Mouse (Mus musculus) cerebellum, adult 18-20 months (tissue): ENCODE results near the gene Lima1.
"Not testable (repeated sequence)": the region's sequence is repeated elsewhere in the genome, so short reads cannot be mapped to it uniquely, and the experiment has no call there.

Experiments
- DNase-seq, 2 experiments: peaks; one replicate each; pipeline ENCODE4 v3.0.0; 2021

Lima1 gene

DNA sequence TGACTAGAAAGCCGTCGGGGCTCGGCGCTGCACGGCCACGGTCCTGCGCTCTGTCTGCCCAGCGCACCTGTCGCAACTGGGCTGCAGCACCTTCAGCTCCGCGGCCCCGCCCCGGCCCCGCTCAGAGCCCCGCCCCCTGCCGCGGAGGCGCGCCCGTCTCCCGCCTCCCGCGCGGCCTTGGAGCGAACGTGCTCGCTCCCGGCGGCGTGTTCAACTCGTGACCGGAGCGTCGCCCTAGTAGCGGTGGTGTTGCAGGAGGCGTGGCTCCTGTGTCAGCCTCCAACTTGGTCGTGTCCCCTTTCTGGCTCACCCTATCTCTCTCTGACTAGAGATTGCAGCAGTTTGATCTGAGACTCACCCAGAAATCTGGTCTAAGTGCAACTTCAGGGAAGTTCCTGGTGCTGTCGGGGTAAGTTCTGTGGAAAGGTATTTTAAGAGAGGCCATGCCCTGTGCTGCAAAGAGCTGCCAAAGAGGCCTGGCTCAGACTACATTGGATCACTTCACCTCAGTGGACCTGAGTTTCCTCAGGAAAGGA, at the start of gene Lima1:
Gene Lima1 (minus strand): TSS at position 123 of the 536 bp plus-strand sequence.
- DNase-seq, result peak; percentile 82 to 89

DNA sequence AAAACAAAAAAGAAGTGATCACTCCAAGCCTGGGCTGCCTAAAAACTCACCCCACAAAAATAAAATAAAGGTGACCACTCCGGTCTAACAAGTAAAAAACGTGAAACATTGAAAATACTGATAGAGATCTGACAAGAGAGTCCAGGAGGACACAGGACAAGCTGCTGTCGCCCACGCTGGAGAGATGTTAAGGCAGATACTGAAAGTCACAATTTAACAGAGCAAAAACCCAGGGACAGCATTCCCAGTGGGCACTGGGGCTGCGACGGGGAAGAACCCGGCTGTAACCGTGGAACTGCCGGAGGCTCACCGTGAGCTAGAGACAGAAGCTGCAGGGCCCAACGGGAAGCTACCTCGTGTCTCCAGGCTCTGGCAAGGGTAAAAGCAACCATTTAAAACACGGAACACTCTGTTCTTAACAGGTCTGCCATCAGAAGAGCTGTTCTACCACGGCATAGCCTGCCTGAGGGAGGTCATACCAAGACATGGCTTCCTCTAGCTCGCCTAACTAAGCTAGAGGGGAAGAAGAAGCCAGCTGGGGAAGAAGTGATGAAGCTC, 44.4 kb upstream of the Lima1 start:
- DNase-seq, result no peak

DNA sequence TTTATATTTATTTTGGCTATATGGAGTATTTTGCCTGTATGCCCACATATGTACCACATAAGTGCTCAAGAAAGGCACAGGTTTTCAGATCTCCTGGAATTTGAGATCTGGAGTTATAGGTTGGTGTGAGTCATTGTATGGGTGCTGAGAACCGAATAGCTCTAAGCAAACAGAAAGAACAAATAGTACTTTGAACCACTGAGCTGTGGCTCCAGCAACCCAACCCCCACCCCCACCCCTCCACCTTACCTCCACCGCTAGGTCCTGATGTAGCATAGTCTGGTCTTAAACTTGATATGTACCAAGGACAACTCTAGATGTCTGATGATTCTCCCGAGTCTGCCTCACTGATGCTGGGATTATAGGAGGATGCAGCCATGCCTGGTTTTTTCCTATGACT, 42.0 kb upstream of the Lima1 start:
- no peak for DNase-seq

DNA sequence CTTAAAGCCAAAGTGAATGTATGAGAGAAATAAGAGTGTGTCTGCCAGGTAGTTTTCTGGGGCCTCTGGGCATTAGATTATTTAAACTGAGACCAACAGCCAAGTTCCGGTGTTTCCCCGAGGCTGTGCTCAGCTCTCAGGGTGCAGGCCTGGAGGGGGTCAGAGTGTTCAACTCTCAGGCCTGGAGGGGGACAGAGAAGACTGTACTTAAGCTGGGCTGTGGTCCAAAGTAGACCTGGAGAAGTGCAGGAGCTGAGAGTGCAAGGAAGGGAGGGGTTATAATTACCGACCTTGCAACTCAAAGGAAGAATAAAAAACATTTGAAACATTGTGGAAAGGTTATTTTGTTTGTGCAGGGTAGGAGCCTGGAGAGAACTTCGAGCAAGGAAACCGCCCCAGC, 39.4 kb upstream of the Lima1 start:
- DNase-seq, result no peak

DNA sequence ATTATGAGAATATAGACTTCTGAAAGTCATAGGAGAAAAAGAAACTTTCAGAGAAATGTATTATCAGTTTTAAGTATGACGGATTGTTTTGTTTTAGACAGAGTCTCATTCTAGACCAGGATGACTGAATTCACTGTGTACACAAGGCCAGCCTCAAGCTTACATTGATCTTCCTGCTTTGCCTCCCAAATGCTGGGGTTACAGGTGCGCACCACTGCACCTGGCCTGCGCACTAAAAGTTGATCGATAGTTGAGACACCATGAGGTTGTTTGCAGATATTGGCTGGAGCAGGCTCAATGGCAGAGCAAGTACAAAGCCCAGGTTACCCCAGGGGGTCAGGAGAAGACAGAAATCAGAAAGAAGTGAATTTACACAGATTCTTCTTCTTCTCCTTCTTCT, 36.5 kb upstream of the Lima1 start:
- no peak for DNase-seq

DNA sequence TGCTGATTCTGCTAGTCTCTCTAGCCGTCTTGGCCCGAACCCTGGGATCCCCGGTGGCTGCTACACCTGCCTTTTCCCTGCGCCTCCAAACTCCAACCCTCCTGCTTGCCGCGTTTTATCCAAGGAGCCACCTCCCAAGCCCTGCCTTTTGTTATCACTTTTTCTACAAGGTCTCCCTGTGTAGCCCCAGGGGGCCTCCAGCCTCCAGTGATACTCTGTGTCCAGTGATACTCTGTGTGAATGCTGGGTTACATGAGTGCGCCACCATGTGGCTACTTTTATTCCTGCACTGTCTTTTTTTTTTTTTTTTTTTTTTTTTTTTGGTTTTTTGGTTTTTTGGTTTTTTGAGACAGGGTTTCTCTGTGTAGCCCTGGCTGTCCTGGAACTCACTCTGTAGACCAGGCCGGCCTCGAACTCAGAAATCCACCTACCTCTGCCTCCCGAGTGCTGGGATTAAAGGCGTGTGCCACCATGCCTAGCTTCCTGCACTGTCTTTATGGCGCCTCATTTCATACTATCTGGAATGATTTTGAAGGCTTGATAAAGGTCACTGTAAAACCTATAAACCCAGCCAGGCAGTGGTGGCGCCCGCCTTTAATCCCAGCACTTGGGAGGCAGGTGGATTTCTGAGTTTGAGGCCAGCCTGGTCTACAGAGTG, 34.2 kb upstream of the Lima1 start:
- peak; percentile 27 to 50 for DNase-seq

DNA sequence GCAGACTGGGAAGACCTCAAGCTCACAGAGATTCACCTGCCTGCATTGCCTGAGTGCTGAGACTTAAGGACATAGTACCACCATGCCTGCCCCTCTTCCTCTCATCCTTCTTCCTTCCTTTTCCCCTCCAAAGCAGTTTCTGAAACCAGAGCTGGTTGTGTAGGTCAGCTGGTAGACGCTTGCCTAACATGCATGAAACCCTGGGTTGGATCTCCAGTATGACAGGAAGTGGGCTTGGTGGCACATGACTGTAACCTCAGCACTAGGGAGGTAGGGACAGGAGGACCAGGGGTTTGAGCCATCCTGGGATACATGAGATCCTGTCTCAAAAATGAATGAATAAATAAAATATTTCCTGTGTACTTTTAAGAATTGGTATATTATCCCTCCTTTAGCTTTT, 32.3 kb upstream of the Lima1 start:
- DNase-seq, result no peak

DNA sequence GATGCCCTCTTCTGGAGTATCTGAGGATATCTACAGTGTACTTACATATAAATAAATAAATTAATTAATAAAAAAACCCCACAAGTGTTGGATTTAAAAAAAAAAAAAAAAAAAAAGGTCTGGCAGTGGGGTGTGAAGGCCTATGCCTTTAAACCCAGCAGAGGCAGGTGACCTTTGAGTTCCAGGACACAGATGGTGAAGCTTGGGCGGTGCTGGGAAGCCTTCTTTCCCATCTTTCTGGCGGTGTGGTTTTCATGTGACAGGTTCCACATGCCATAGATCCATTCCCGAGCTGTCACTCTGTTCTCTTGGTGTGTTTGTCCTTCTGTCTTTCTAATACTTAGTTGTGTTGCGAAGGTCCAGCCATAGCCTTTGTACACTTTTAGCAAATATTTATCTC, 31.8 kb upstream of the Lima1 start:
- DNase-seq, result no peak

DNA sequence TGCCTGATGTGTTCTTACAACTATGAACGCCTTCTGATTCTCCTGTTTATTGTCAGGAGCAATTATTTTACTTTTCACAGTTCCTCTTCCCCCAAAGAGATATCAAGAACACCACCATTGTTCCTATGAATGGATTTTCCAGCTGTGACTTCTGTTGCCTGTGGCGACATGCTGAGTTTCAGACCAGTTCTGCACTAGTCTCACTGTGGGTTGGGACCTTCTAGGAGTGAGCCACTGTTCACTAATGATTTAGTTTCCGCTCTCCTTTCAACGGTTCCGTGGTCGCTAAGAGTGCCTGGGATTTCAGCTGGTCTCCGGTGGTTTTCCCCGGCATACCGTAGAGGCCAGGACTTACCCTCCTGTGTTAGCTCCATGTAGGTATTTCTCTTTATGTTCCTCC, 29.6 kb upstream of the Lima1 start:
- DNase-seq, result no peak

DNA sequence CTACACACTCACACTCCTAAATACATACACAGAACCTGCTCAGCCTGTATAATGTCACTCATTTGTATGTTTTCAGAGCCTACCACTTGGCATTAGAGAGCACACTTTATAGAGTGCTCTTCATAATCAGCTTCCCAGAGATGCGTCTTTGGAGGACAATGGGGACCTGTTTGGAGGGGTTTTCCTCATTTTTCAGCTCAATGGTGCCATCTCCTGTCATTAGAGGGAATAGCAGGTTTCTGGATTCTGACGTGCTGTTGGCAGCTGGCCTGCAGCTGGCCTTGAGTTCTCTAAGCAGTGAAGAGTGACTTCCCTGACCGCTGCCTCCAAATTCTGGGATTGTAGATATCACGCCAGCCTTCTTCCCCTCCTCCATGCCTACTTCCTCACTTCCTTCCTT, 29.1 kb upstream of the Lima1 start:
- peak; percentile 25 to 56 for DNase-seq

DNA sequence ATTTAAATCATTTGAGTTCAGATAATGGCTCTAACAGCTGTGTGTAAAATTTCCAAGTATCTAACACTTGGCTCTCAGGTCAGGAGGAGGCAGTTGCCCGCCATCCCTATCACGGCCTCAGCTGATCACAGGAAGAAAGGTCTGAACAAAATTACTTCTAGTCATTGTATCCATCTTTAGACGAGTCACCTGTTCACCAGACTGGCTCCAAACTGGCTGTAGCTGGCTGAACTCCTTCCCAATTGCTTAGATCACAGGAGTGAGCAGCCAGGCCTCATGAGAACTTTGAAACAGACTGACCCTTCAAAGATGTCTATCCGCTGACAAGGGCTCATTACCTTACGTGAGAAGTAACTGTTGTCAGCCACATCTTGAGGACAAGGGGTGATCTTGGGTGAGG, 28.0 kb upstream of the Lima1 start:
- DNase-seq, result no peak

DNA sequence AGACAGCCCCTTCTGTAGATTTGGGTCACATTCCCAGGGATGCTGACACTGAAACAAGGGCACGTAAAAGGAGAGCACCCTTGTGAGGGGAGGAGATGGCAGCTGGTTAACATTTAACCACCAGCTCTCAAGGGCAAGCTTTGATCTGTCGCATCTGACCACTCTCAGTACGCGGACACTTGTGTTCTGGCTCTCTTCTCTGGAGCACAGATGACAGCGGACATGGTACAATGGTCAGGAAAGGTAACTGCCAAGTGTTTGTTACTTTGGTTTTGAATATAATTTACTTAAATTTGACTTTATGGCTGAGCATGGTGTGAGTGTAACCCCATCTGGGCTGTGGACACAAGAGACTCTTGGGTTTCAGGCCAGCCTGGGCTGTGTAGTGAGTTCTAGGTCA, 27.5 kb upstream of the Lima1 start:
- no peak for DNase-seq

DNA sequence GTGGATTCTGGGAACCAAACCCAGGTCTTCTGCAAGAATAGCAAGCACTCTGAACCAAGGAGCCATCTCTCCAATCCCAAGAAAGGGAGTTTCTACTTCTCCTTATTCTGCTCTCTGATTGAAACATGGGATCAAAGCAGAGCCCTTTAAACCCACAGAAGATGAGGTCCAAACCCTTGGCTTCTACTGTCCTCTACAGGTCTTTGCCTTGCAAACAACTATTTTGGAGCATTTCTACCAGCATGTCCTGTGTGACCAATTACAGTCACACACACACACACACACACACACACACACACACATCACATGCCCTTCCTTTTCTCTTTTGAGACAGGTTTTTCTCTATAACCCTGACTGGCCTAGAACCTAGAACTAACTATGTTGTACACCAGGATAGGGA, 21.4 kb upstream of the Lima1 start:
- DNase-seq, result no peak

DNA sequence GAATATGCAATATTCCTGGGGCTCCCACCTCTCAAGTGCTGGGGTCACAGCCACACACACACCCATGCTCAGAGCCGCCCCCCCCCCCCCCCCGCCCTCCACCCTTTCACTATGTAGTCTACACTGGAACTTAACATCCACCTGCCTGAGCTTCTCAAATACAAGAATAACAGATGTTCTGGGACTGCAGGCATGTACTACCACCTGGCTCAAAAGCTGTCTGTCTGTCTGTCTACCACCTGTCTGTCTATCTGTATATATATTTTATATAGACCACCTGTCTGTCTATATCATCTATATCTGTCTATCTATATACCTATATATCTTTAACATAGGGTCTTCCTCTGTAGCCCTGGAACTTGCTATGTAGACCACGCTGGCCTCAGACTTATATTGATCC, 16.1 kb upstream of the Lima1 start:
- DNase-seq, result no peak

DNA sequence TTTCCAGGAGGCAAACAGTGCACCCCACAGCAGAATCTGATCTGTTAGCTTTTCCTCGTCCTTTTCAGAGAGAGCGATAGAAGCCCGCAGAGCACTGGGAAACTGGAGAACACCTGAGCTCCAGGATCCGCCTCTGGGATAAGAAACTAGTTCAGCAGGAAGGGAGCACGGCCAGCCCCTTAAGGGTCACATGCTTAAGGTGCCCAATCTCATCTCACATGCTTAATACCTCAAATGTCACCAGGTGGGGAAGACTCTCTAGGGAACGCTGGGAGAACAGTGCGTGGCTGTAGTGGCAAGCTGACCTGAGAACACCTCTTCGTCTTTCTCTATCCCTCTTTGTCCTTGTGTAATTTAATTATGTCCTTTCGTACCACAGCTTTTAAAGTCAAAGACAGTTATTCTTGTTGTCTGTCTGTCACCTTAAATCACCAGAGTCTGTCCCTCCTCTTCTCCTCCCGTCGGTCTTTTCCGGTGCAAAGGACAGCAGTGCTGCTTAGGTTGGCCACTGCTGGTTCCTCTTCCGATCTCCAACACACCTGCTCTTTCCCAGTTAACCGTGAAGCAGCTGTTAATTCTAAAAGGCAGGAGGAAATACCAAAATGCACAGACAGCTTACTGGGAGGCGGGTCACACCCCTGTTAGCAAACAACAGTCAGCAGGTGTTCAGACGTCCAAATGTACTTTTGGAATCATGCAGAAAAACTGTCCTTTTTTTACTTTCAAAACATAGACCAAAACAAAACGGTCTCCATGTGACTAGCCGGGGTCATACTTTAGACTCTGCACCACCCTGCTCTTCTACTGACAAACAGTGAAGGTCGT, 15.4 kb upstream of the Lima1 start:
- no peak for DNase-seq

DNA sequence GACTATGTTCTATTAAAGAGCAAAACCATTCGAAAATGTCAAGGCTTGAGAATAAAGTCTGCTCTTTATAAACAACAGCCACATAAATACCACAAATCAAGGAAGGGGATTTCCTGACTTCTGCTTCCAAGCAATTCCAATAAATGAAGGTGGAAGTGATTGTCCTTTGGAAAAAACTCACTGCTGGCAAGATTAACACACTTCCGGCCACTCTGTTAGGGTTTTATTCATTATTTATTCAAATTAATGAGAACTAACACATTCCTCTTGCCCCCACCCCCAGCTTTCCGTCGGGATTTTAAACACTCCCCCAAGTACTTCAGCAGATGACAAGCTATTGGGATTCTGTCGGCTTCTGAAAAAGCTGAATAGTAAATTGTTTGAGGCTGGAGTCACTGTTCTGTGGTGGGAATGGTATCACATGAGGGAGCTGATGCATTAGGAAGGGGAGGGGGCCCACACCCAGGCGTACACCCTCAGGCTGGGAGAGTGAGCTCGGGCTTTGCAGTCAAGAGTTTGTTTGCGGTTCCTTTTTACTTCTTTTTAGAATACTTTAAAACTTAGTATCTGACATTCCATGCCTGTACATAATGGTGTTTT, 14.1 kb upstream of the Lima1 start:
- no peak for DNase-seq

DNA sequence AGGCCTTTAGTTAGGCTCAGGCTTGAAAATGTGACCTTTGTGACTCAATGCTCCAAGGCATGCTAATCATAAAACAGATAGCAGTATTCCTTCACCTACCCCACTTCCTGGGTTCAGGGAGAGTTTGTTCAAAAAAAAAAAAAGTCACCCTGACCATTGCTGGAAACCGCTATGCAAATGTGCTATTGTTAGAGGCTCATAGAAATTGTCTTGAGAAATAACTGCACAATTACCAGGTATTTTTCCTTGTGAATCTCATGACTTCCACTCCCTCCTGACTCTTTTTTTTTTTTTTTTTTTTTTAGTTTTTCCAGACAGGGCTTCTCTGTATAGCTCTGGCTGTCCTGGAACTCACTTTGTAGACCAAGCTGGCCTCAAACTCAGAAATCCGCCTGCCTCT, 11.9 kb upstream of the Lima1 start:
- DNase-seq, result not testable (repeated sequence)

DNA sequence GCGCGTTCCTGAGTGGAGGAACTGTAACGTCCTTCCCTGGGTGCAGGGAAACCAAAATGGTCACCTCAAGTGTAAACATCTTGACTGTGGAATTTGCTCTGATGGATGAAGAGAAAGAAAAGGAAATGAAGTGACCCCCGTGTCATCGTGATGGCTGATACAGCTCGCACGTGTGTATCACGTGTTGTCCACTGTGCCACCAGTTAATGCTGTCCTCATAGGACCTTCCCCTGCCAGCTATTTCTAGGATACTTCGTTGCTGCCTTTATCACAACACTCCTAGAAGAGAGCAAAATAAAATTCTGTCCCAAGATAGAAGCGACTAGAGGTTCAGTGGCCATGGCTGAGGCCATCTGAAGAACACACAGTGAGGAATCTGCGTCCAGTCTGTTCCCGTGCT, 8.8 kb upstream of the Lima1 start:
- DNase-seq, result no peak

DNA sequence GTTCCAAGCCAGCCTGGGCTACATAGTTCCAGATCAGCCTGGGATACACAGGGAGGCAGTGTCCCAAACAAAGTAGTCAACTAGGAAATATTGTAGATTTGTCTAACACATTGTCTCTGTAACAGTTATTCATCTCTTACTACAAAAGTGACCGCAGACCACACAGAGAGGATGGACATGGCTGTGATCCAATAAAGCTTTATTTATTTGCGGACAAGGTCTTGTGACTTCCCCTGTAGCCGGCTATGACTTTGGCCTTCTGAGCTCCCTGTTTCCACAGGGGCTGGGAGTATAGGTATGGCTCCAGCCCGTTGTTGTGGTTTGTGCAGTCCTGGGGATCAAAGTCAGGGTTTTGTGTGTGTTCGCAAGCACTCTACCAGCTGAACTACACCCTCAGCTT, 3.3 kb upstream of the Lima1 start:
- DNase-seq, result no peak

DNA sequence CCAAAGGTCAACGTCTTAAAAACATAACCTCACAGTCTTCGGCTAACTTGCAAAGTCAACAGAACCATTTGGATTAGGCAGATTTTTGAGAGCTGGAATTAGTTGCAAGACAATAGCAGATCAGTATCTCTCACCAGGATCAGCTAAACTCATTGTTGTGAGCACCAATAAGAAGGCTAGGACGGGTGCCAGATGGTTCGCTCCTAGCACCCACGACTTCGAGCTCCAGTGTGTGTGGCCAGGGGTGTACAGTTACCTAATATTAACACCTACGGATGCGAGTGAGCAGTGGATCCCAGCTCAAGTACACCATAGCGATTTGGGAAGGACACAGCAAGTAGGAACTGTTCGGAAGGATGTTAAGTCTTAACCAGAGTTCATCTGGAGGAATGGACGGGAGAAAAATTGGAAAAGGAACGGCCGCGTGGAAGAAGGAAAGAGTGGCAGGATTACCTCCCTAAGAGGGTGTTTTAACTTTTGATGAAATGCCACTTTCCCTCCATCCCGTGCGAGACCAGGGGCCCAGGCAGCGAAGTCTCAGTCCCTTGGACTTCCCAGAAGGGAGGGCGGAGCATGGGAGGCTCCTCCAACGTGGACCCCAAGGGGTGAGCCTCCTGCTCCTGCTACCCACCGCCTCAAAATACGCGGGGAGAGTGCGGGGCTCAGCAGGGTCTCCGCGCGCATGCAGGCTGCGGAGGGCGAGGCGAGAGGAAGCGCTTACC, 483 bp downstream of the Lima1 start:
- peak; percentile 19 to 28 for DNase-seq

DNA sequence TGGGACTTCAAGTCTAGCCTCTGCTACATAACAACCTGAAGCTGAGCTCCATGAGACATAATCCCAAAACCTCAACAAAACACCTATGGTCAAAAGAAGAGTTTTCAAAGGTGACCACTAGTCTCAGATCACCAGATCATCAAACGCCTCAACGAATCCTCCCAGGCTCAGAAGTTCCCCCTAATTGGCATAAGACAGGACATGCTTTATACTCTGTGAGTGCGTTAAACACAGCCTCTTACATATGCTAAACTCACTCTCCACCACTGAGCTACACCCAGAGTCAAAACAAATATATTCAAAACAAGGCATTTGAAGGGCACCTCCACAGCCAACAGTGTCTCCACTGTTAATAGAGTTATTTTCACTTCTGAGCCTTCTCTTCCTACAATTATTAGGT, 2.7 kb downstream of the Lima1 start:
- no peak for DNase-seq

DNA sequence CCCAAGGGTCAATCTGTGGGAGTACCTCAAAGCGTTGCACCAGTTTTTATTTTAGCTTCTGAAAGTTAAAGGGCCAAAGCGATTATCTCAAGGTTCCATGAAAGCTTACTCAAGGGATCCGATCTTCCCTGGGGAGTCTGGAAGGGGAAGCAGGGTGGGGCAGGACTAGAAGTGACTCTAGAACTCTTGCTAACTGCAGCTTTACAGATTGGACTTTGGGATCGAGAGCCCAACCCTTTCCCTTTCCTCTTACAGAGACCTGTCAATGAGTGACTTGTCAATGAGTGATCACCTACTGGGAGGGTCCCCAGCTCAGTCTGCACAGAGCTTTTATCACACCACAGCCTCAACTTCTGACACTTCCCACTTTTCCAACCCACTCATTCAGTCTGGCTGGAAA, 7.6 kb downstream of the Lima1 start:
- no peak for DNase-seq
